Mouse (Mus musculus) adrenal gland (tissue): ENCODE measurements around the gene Gm21977.
"Not testable (repeated sequence)": the region's sequence is repeated elsewhere in the genome, so short reads cannot be mapped to it uniquely, and the experiment has no call there.

Experiments
- intact Hi-C: fragments of 180-260 bp; cut with DNase I; formaldehyde crosslinking; loops from one replicate; pipeline ENCODE4 v1.15.1; 2025
- long read RNA-seq, 2 experiments: library from polyadenylated mRNA; unstranded; transcript quantifications; one replicate each; pipeline ENCODE4 v2.0.0; 2020; ENCODE audit warnings: borderline replicate concordance in 1 of 2; ENCODE audit not compliant: insufficient replicate concordance in 1 of 2

Gm21977 gene
- long read RNA-seq, experiment 1 = 0 reads
- long read RNA-seq, experiment 2 = 0 reads

GRCm38 (mm10) chr14:42853377-42853776 is at the start of gene Gm21977:
Gm21977 (minus strand) TSS chr14:42853477.
- intact Hi-C loops = not testable (repeated sequence)
